Mouse (Mus musculus) embryonic fibroblast, embryonic 13.5 days (primary cell): ENCODE measurements around the gene Sypl2.

Source experiments
- CTCF ChIP-seq: IDR thresholded peaks from 2 replicates; pipeline ENCODE4 v1.5.1; 2011; ENCODE audit warnings: mild to moderate bottlenecking, control low read depth, low read length, moderate library complexity, borderline replicate concordance; ENCODE audit not compliant: insufficient read depth
- POLR2A ChIP-seq: IDR thresholded peaks from 2 replicates; pipeline ENCODE4 v1.6.1; 2011; ENCODE audit warnings: low read depth, mild to moderate bottlenecking, control low read depth, low read length, moderate library complexity

DNA sequence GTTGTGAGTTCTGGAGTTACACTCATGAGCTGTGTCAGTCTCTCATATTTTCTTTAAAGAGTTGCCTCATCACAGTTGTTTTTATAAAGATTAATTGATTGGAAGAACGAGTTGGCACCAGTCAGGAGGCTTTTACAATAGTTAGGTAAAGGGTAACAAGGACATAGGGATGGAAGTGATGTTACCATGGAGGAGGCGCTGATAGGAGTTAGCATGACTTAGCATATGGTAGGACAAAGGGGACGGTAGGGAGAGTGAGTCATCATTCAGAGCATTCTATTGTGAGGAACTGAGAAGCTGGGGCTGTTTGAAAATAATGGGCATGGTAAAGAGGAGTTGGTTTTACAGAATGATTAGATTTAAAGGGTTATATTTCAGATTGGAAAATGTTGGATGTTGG is 32.9 kb upstream of the Sypl2 start:
- no peak for TF ChIP-seq POLR2A
- TF ChIP-seq CTCF = no peak
